Mouse (Mus musculus): ENCODE measurements around the gene Lax1.

- no peak for TF ChIP-seq CTCF (IDR thresholded peaks at IDR 0.05; ENCODE audit: low read depth)
- no peak for TF ChIP-seq EP300 (IDR thresholded peaks at IDR 0.05; ENCODE audit: low read depth)
Observed at GRCm38 (mm10) chr1:133691046-133691445, 1.1 kb upstream of the Lax1 start.

All from liver, postnatal 0 days (tissue).